Mouse (Mus musculus) hematopoietic stem cell, adult 5-6 weeks (primary cell): Measurements from ENCODE around the gene Ccl5. TPM values are rescaled to one million over a fixed set of nuclear protein-coding genes. Genes with fewer than 3 reads are reported as not detected.
A peak's percentile ranks its signal among the peaks of the same experiment; 100 is the strongest.
"Not testable (repeated sequence)": the region's sequence is repeated elsewhere in the genome, so short reads cannot be mapped to it uniquely, and the experiment has no call there.

ENCODE experiments used
- ATAC-seq, 2 experiments: fragments of 125-278 bp in 1 of 2; replicated peaks in 1 of 2; 2 replicates each; pipeline ENCODE4 v1.8.0; 2016 to 2017; ENCODE audit warnings: inconsistent platforms in 2 of 2, mild to moderate bottlenecking in 2 of 2, moderate number of reproducible peaks in 2 of 2, low read depth in 1 of 2, moderate TSS enrichment in 1 of 2; ENCODE audit not compliant: low FRiP score in 2 of 2, poor library complexity in 2 of 2, severe bottlenecking in 2 of 2, insufficient read depth in 1 of 2, low TSS enrichment in 1 of 2
- total RNA-seq: library from RNA; stranded (forward); fragments of 172-1452, 232-1000 nt; gene quantifications from 2 replicates; pipeline ENCODE4 v1.2.3, GENCODE M21; 2017

Ccl5 gene
- total RNA-seq, 1 experiment from 2014 or later: 4.7 TPM

DNA sequence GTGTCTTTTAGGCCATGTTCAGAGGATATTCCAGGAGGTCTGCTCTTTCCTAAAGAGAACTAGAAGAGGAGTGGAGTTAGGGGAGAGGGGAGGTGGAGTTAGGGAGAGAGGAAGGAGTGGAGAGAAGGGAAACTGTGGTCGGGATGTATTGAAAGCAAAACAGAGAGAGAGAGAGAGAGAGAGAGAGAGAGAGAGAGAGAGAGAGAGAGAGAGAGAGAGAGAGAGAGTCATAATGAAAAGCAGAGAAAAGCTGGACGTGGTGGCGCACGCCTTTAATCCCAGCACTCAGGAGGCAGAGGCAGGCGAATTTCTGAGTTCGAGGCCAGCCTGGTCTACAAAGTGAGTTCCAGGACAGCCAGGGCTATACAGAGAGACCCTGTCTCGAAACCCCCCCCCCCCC is 20.7 kb upstream of the Ccl5 start:
- ATAC-seq: not testable (repeated sequence)

DNA sequence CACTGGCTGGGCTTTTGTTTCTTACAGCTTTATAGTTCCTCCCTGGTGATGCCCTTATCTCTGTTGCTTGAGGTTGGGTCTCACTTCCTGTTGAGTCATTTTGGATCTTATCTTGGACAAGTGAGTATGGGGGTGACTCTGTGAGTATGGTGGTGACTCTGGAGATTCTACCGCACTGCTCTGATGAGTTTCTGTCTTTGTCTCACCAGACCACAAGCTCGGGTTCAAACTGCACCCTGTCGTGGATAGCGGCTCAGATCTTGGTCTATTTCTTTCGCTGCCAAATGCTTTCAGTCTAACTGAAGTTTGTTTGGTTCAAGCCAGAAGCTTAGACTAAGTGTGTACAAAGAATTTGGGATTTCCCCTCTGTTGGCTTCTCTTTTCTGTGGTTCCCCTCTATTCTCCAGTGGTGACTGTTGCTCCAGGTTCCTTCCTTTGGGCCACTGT is 19.9 kb upstream of the Ccl5 start:
- peak; percentile 58 to 93 for ATAC-seq

DNA sequence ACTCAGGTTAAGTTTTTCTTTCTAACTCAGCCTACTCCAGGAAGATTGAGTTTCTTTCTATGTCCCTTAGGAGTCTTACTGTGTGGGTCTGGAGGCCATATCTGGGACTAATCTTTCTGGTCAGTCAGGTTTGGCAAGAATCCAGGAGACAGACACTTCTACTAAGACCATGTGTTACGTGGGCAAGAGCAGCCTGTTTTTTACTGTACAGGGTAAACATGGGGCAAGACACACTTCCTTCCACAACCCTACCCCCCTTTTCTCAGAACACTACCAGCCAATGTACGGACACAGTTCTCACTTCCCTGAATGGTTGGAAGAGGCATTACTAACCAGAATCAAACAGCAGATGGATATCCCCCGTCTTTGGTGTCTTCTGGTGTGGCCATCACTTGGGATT is 13.9 kb upstream of the Ccl5 start:
- ATAC-seq: peak; percentile 19 to 56; a peak in 2 of 4 replicates

DNA sequence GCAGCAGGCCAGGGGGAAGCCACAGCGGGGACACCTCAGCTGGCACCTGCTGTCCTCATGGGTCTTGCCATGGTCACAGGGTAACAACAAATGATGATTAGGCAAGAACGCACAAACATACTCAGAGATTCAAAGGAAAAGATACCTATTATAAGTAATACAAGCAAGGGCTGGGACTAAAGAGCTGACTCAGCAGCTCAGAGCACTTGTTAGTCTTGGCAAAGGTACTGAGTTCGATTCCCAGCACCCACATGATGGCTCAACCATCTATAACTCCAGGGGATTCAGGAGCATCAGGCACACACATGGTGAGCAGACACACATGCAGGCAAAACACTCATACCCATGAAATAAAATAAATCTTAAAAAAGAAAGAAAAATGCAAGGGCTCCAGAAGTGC is 11.1 kb upstream of the Ccl5 start:
- no peak; a peak in 1 of 4 replicates for ATAC-seq

DNA sequence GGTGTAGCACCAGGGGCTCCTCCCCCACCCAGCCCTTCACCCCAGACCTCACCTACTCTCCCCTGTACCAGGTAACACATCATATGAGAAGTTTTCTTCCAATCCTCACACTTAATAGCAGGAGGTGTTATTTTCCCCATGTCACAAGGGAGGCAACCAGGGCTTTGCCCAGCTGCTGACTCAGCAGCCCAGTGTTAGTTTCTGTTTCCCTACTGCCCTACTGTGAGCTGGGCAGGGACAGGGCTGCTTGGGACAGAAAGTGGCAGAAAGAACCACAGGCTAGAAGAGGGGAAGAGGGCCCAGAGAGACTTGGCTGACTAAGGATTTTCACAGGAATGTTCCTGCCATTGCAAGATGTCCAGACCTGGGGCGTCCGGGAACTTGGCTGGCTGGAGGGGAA is 10.6 kb upstream of the Ccl5 start:
- ATAC-seq: peak in 1 of 2 experiments; percentile 44; a peak in 1 of 4 replicates

DNA sequence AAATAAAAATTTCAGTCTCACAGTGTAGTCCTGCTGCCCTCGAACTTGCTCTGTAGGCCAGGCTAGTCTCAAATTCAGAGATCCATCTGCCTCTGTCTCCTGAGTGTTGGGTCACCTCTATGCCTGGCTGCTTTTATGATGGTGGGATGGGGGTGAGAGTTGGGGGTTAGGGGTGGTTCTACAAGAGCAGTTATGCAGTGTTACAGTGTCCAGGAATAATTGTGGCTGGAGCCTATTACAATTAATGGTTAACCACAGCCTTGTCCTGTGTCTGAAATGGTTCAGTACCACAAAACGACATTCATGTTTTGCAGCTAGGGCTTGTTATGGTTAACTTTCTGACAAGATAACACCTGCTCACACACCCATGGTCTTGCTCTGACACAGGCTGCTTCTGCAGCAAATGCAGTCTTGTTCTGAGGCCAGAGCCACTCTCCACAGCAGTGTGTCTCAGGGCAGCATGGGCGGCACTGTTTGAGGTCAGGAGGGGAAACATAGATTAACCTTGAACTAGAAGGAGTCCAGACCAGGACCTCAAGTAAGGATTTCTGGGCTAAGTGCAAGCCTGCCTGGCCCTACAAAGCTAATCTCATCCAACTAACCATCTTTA is 8.5 kb upstream of the Ccl5 start:
- no peak for ATAC-seq

DNA sequence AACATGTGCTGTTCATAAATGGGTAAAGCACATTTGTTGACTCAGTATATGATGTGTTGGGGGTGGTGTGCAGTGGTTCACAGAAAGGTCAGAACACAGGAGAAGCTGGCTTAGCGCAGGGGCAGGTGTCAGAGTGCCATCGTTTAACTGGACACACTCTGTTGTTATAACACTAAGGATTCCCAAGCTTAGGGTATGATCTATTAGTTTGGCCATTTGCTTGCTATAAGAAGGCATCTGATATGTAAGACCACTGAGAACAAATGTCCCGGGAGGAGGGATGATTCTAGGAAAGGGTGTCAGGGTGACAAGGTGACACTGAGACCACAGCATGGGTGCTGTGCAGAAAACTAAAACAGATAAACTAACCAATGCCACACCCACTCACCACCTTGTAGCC is 6.5 kb upstream of the Ccl5 start:
- no peak for ATAC-seq

DNA sequence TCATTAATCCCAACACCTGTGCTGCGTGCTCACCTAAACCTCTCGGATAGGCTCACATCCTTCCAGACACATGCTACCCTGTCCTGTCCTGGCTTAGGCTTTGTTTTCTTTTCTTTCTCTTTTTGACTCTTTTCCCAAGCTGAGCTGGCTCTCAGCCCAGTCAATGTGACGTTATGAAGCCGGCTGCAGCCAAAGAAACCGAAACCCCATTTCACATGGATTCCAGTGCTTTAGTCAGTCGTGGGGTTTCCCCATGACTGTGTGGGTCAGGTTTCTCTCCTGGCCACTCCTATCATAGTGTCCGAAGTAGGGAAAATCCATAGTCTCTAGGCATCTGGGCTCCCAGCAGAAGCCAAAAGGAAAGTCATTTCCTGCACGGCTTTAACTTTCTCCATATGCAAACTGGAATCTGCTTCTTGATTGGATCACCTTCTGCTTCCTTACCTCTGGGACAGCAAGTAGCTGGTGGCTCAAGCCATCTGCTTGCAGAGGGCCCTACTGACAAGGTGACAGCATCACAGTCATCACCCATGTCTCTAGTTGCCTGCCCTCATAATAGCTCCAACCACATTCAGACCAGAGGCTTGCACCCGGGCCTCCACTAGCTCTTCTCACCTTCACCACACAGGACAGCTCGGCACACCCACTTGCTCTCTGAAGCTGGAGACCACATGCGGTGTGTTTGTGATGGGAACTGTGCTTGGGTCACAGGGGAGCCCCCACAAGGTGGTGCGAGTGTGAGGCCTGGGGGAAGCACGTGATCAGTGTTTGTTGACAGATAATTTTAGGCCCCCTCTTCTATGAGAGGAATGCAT is 4.5 kb upstream of the Ccl5 start:
- ATAC-seq: peak in 1 of 2 experiments; percentile 53; a peak in 2 of 4 replicates

DNA sequence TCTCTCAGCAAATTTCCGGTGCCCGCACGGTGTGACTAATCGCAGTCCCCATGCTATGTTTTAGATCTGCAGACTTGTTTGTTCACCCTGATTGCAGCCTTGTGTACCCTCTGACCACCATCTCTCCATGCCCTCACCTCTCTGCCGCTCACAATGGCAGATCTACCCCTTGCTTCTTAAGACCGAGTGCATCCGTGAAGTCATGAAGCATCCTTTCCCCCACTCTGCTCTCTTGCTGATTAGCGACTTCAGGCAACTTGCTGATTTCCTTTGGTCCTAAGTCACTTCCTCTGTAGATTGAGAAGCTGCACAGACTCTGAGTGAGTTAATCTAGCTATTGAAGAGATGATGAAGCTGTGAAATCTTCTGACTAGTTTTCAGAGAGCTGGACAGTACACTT is 3.8 kb upstream of the Ccl5 start:
- no peak for ATAC-seq

DNA sequence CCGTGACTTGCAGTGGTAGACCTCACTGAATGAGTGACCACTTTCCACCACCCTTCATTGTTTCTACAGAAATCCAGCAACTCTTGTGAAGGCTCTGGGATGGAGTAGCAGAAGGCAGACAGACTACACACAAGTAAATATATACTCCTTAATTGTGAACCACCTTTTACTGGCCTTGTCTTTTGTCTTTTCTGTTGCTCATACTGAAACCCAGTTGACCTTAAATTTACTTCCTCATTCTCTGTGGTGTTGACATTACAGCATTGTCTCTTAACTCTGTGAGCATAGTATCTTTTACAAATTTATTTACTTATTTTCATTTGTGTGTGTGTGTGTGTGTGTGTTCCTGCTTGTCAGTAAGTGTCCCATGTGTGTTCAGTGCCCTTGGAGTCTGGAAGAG is 2.9 kb upstream of the Ccl5 start:
- no peak for ATAC-seq

DNA sequence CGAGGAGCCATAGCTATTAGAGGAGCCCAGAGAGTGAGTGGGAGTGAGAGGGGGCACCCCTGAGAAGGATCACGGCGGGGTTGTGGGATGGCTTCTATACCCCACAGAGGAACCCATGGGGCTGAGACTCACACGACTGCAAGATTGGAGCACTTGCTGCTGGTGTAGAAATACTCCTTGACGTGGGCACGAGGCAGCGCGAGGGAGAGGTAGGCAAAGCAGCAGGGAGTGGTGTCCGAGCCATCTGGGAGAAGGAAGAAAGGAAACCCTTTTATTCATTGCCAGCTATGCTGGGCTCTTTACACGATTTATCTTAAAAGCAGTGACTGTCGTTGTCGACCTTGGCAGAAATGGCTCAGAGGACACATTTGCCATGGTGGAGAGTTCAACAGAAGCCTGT is 1.3 kb downstream of the Ccl5 start:
- ATAC-seq: no peak

DNA sequence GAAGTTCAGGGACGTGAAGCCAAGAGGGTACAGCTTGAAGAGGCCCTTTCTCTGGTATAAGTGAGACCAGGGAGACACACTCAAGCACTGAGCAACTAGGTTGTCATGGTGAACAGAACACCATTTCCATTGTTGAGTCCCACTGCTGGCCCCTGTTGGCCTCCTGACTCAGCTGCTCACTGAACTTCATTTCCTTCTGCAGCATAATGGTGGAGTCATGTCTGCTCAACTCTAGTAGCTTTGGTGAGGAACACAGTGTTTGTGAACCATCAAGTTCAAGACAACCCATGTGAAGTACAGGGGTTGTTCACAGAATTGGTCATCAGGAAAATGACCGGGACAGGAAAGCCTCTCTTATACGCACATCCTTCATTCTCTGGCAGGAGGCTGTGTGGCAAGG is 8.2 kb downstream of the Ccl5 start, which contains the start of gene Heatr9:
Gene Heatr9, minus strand, starts transcription at position 101 of the 400 bp plus-strand sequence.
- no peak for ATAC-seq

DNA sequence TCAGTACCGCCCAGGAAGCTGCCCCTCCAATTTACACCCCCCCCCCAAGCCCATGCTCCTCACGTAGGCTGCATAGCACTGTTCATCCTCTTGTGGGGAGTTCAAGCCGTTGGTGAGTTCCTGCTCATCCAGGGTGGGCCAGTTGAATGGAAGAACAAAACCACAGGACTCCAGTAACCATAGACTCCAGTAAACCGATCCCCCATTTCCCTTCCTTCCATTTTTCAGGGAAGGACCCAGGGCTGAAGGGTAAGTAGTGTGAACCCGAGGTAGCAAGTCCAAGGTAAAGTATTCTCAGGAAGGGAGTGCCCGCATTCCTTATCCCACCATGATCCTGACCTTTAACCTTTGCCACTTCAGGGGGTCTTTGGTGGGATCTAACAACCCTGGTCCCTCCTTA is 11.9 kb downstream of the Ccl5 start:
- no peak for ATAC-seq

DNA sequence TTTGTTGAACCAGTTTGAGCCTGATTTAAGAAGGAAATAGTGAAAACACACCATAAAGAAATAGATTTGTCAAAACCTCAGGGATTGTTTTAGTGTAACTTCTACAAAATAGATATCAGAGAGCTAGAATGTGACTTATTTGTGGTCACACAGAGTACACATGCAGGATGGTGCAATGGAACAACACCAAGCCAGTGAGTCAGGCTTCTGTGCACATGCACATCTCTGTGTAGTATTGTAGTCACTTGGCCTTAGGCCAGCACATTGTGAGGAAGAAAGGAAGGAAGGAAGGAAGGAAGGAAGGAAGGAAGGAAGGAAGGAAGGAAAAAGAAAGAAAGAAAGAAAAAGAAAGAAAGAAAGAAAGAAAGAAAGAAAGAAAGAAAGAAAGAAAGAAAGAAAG is 13.2 kb downstream of the Ccl5 start:
- no peak for ATAC-seq

DNA sequence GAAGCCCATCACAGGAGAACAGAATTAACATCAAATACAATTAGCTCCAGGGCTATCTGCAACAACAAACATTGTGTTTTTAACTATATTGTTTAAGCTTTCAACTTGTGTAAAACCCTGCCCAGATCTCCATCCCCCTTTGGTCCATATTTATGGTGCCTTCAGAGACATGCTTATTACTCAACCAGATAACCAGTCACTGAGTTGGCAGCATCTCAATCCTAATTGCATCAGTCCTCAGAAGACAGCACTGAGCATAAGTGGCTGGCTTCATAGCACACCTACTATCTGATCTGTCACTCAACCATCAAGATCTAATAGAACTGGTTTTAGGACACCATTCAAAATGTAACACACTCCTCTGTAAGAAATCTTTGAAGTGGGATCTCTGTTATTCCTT is 20.8 kb downstream of the Ccl5 start:
- ATAC-seq: no peak

DNA sequence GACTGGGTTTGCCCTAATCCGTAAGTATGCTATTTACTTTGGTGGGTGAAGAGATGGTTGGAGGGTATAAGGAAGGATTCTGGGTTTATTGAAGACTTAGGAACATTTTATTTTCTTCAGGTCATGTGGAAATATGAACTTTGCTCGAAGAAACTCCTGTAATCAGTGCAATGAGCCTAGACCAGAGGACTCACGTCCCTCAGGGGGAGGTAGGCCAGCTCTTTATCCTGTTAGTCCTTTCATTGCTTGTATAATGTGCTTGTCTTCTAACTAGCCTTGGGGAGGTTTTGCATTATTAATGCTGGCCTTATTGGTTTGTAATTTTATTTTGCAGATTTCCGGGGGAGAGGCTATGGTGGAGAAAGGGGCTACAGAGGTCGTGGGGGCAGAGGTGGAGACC is 26.0 kb downstream of the Ccl5 start:
- ATAC-seq: no peak

DNA sequence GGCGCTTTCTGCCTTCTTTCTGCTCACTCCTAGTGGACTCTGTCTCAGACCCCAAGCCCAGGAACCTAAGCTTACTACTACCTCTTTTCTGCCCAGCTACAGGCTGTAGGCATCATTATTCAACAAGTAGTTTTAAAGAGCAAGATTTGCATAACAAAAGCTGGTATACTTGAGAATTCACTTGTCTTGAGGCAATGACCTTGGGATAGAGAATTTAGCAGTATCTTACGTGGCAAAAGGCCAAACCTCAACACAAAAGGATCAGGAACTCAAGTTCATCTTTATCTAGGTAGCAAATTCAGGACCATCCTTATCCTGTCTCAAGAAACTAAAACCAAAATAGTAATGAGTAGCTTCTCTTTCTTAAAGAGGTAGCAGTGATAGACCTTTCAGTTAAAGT is 34.7 kb downstream of the Ccl5 start:
- ATAC-seq: no peak

DNA sequence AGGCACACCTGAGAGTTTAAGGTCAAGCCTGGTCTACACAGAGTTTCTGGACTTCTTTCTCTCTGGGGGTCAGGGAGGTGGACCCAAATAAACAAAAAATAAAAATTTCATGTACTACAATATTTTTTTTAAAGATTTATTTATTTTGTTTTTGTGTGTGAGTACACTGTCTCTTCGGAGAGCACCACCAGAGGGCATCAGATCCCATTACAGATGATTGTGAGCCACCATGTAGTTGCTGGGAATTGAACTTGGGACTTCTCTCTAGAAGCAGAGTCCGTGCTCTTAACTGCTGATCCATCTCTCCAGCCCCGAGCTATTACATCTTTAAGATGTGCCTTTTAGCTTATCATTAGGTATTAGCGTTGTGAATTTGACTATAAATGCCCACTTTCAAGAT is 38.8 kb downstream of the Ccl5 start:
- ATAC-seq: no peak
